Mouse (Mus musculus): ENCODE measurements around the gene Frmd4a. TPM values are rescaled to one million over a fixed set of nuclear protein-coding genes. Genes with fewer than 3 reads are reported as not detected.
"Not testable (repeated sequence)": the region's sequence is repeated elsewhere in the genome, so short reads cannot be mapped to it uniquely, and the experiment has no call there.

Gene Frmd4a
- total RNA-seq, 2 experiments from 2014 or later: 18.1 to 29.3 TPM

DNA sequence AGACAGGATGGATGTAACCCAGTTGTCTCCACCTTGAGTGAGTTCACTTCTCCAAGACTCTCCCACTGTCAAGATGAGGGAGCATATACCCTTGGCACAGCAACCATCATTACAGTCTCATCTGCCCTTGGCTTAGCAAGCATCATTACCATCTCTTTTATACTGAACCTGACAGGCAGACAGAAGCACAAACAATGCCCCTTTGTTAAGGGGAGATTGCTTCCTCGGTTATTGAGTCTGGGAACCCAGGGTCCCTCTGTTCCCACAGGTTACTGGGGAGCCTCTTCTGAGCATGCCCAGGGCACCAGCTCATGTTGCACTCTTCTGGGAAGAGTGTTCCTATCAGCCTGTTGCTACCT is 525.9 kb downstream of the Frmd4a start:
- ATAC-seq (replicated peaks; ENCODE audit: poor library complexity): no peak

DNA sequence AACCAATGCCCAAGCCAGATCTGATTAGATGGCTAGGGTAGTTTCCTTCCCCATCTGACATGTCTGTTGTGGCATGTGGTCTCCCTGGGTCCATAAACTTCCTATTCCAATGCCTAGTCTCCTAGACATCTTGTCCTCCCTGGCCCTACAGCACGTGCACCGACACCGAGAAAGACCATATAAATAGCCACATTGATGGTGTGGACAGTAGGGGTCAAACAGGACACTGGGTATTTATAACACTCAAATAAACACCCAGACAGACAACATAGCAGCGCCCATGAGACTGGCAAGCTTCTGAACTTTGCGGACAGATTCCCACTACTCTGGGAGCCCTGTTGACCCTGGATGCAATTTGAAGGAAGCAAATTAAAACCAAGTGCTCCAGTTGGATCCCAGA is 526.8 kb downstream of the Frmd4a start:
- ATAC-seq (replicated peaks; ENCODE audit: poor library complexity): peak; percentile 36

DNA sequence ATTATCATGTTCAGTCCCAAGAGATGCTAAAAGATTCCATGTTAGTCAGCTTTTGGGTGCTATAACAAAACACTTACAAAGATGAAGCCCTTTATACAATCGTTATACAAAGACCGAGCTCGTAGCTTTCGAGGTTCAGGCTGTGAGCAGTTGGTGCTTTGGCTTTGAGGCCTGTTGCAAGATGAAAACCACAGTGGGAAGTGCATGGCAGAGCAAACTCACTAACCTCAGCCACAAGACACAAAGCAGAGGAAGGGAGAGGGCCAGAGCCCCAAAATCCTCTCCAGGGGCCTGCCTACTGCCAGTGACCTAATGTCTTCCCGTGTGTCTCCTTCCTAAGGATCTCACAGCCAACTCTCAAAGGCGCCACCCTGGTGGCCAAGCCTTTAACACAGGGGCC is 527.7 kb downstream of the Frmd4a start:
- ATAC-seq (replicated peaks; ENCODE audit: poor library complexity): peak; percentile 52

DNA sequence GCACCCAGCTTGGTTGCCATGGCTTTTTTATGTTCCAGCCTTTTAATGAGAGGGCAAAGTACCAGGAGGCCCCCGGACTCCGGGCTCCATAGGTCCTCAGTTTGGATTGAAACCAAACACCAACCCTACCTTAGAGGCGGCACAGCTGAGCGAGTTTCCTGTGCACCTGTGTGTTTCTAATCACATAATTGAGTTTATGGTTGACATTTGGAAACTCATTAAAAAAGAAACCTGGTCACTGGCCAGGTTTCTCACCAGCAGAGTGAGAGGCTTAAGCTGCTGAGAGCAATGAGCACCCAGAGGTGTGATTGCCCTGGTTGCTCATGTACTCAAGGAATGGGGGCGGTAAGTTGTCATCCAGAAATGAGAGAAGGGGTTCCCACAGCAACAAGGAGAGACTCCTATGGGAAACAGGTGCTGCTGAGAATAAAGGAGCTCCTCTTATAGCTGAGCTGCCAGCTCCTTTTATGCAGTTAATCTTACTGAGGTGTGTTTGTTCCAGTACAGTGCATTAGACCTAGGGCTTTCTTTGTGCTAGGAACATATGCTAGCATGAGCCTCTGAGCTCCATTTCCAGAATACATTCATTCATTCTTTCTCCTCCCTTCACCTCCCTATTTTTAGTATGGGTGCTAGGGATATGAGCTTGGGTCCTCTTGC is 529.6 kb downstream of the Frmd4a start:
- no peak for ATAC-seq (replicated peaks; ENCODE audit: poor library complexity)

DNA sequence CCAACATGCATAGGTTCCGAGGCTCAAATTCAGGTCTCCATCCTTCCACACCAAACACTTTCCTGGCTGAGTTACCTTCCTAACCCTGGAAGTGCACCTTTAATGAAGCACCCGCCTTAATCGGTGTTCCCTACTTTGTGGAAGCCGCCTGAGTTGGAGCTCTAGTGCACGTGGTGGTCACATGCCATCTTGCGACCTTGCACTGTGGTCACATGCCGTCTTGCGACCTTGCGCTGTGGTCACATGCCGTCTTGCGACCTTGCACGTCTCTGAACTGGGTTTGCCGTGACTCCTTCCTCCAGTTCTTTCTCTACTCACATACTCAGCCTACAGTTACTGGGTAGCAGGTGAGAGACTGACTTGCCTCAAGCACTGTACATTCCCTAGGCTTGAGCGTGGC is 531.8 kb downstream of the Frmd4a start:
- no peak for ATAC-seq (replicated peaks; ENCODE audit: poor library complexity)

DNA sequence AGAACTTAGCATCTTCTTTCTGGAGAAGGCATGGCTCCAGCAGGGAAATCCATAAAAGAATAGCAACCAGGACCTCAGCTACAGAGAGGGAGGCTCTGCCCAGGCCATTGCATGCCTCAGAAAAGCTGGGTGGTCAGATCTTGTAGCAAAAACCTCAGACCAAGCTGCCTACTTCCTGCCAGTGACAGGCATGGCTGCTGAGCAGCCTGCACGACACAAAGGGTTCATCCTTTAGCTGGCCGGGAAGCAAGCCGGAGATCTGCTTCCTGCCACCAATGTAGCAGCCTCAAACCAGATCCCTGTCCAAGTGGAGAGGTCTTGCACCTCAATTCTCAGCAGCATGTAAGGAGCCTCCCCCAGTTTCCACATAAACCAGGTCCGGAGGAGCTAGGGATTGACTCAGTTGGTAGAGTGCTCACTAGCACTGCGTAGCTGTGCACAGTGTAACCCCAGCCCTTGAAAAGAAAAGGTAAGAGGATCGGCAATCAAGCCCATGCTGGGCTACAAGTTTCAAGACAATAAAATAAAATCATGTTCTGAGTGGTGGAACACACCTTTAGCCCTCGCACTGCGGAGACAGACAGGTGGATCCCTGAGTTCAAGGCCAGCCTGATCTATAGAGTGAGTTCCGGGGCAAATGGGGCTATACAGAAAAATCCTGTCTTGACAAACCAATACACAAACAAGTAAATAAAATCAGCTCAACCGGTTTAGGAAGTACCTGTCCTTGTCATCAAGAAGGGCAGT is 532.7 kb downstream of the Frmd4a start:
- no peak for ATAC-seq (replicated peaks; ENCODE audit: poor library complexity)

DNA sequence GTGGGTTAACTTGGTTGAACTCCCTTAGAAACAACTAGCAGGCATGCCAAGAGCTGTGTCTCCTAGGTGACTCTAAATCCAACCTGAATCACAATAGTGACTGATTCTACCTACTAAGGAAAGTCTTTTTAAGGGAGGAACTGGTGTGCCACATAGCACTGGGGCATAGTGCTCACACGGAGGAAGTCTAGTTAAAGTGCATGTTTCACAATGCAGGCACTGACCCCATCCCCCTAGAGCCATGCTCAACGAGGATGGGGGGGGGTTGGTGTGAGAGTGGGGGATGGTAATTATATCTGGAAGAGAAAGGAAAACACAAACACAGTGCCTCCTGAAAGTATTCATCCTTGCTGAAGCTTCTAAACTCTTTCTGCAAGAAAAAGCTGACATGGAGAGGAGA is 533.9 kb downstream of the Frmd4a start:
- peak; percentile 44 for ATAC-seq (replicated peaks; ENCODE audit: poor library complexity)

DNA sequence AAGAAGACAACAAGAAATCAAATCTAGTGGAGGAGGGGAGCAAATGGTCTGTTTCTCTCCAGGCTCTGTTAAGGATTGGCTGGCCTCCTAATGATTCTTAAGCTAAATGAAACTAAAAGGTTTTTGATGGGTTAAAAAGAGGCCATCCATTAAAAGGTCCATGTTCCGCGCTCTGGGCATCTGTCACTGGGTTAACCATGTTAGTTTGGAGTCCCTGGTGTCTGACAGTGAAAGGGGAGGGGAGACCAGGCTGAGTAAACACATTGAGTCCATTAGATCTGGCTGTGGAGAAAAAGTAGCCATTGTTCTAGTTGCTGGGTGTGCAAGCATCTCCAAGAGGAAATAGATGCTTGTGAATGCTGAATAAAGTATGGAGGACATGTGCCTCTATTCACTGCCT is 534.3 kb downstream of the Frmd4a start:
- no peak for ATAC-seq (replicated peaks; ENCODE audit: poor library complexity)

DNA sequence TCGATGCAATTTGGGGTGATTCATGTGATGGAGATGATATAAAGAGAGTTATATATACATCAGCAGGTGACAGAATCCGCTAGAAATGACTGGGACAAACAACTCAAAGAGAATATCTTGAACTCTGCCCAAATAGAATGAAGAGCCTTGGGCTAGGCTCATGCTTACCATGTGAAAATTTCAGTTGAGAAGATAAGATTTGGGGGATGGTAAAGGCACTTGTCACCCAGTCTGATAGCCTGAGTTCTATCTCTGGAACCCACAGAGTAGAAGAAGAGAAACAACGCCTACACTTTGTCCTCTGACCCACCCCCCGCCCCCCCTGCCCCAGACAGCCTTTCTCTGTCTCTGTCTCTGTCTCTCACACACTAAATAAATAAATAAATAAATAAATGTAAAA is 535.0 kb downstream of the Frmd4a start:
- ATAC-seq (replicated peaks; ENCODE audit: poor library complexity): peak; percentile 17; the same call in 1 of the 2 replicates

DNA sequence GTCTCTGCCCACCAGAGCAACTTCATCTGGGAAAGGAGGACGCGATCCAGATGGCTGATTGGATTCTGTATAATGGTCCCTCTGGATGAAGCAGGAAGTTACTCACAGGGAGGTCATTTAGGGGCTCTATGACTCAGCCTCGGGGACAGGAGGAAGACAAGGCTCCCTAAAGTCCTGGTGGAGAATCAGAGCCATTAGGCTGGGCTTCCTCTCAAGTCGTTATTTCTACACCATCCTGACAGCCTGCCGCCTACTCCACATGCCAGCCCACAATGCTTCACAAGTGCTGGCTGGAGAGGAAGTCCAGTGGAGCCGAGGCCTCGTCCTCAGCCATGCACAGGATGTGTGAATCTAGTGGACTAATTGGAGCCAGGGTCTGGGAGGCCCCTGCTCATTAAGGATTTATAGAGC is 537.7 kb downstream of the Frmd4a start:
- ATAC-seq (replicated peaks; ENCODE audit: poor library complexity): peak; percentile 26

DNA sequence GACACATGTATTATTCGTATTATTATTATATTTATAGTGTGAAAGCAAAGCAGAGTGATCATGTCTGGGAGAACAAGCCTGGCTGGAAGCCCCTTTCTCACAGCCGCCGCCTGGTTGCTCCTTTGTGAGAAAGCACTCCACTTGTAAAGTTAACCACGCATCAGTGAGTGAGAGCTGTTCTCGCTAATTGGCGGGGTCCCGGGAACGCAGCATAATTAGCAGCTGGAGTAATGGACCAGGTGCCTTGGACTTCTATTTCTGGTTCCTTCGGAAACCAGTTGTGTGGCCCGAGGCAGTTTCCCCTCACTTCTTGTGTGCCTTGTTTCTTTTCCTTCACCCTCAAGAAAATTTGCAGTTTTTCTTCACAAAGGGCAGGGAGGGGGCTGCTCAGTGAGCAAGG is 538.7 kb downstream of the Frmd4a start:
- no peak for ATAC-seq (replicated peaks; ENCODE audit: poor library complexity)

DNA sequence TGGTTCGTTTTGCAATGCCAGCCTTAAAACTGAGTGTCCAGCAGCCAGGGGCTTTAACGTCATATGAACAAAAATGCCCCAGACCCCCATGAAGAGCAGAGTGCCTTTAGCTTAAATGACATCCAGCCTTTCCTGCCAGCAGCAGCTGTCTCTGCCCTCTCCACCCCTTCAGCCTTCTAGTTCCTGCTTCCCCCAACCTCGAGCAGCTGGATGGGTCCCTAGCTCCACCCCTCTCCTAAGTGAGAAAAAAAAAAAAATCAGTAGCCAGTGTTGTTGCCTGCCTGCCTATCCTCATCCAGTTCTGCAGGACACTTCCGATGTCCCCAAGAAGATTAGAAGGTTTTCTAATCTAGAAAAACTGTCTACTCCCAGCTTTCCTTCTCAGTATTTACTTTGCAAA is 539.5 kb downstream of the Frmd4a start:
- peak; percentile 11; the same call in 1 of the 2 replicates for ATAC-seq (replicated peaks; ENCODE audit: poor library complexity)

DNA sequence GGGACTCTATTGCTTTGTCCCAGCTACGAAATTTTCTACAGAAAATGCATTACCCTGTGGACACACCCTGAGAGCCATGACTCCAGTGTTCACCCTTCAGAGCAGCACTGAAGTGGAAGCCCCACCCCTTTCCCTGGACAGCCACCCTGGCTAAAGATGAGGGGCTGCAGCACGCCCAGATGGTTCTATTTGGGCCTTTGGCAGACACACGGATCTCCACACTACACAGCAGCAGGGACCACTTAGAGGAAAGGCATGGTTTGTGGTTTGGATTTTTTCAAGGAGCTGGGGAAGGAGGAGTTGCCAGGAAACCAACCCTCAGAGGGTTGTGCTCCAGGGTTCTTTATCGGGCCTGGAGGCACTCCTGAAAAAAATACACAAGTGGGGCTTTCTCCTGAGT is 539.9 kb downstream of the Frmd4a start:
- no peak for ATAC-seq (replicated peaks; ENCODE audit: poor library complexity)

DNA sequence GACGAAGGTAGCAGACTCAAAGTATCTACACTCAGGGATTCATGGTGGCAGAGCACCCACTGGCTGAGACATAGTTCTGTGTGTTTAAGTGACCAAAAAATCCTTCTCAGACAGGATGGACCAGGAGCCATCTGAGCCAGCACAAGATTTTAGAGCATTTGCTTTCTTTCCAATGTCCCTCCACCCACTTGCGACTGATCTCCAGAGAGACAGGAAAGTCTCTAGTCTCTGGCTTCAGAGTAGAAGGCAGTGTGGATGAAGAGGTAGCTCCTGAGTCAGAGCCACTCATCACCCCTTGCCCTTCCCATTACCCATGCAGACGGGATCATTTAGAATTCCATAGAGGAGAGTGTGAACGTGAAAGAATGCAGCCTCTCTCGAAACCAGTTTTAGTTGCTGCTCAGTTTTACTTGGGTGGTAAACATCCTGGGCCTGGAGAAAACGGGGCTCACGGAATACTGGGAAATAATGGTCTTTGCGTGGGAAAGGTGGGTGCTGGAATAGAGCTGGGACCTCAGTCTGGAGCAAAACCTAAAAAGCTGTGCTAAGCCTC is 541.2 kb downstream of the Frmd4a start:
- ATAC-seq (replicated peaks; ENCODE audit: poor library complexity): no peak

DNA sequence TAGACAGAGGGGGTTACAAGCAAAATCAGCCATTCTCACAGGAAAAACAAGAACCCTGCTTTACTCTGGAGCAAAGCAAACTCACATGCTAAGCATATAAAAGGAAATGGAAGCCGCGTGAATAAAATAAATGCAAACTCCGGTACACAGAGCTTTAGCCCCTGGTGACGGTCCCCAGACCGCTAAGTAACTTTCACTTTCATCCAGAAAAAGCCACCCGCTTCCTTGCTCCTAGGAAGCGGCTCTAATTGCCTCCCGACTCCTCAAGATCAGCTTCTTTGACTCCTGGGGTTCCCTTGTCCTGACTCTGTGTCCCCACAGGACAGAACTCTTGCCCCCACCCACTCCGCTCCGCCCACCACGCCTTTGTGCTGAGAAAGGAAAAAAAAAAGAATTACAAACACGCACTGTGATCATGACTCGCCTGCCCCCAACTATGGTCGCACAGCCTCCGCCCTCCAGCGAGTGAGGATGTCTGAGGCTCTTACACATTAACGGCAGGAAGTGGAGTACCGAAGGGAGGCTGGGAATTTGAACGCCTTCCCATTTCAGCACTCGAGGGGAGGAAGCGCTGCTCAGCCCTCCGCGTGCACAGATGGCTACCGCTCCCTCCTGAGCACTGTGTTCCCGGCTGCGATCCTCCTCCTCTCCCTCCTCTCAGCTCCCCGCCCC is 541.8 kb downstream of the Frmd4a start:
- ATAC-seq (replicated peaks; ENCODE audit: poor library complexity): peak; percentile 55

DNA sequence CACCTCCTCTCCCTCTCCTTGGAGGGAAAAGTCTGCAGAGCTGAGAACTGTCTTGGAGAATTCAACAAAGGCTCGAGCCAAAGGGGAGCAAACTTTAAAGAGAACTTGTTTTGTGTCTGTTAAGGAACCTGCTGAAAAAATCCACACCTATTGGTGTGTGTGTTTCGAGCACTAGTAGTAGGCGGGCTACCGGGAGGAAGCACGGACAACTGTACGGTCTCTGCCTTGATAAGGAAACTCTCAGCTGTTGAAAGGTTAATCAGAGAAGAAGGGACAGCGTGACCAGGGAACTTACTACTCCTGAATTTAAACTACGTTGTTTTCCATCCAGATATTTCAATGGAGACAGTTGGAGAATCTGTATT is 542.3 kb downstream of the Frmd4a start:
- peak; percentile 23 for ATAC-seq (replicated peaks; ENCODE audit: poor library complexity)

DNA sequence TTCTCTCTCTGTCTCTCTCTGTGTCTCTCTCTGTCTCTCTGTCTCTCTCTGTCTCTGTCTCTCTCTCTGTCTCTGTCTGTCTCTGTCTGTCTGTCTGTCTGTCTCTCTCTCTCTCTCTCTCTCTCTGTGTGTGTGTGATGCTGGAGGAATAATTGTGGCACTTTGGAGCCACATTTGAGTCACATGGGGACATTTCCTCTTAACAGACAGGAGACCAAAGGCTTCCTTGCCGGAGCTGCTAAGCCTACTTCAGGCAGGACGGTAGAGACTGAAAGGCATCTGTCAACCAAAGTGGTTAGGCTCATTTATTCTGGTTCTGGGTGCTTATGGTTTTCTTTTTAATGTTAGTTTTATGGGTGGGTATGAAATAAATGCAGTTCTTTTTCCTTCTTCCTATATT is 543.0 kb downstream of the Frmd4a start:
- ATAC-seq (replicated peaks; ENCODE audit: poor library complexity): not testable (repeated sequence)

DNA sequence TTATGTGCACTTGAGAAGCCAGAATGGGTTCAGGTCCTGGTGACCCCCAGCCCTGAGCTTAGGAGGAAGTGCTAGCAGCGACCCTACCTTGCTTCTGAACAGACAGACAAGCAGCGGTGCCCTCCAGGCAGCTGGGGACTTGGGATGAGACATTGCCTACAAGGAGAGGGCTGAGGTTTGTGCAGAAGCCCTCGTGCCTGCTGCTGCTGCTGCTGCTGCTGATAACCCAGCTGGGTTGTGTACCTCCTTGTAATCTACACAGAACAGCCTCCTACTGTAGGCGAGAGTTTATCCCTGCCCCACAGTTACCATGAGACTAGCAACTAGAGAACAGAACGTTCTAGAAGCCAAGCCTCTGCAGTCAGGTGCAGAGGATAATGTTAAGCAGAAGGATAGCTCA is 543.7 kb downstream of the Frmd4a start:
- ATAC-seq (replicated peaks; ENCODE audit: poor library complexity): peak; percentile 64

DNA sequence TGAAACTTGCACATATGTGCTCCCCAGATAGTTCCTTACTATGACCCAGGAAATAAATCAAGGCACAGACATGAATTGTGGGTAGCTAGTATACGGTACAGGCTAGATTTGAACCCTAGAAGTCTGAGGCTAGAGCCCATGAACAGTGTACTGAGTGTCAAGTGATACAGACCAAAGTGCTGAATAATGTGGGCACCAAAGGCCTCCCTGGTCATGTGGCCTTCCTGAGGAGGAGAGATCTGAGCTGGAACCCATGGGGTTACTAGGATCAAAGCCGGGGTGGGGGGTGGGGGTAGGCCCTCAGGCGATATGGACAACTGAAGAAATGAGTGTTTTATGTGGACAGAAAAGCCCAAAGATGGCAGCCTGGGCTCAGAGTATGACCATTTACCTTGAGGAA is 544.9 kb downstream of the Frmd4a start:
- ATAC-seq (replicated peaks; ENCODE audit: poor library complexity): no peak

DNA sequence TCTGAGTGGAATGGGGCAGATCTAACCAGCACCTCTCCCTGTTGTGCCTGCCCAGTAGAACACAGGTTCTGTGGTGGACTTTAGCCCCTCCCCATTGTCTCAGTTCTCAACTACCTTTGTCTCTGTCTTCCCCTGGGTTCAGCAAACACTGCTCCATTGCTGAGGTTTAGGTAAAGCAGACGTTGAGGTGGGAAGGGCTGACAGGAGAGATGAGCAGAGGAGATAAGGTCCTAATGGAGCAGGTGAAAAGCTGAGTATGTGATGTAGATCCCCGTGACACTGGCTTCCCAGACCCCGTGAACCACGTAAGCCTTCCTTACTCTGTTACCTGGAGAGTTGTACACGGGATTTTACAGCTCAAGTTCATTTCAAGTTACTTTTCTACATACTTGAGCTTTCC is 545.3 kb downstream of the Frmd4a start:
- no peak for ATAC-seq (replicated peaks; ENCODE audit: poor library complexity)

DNA sequence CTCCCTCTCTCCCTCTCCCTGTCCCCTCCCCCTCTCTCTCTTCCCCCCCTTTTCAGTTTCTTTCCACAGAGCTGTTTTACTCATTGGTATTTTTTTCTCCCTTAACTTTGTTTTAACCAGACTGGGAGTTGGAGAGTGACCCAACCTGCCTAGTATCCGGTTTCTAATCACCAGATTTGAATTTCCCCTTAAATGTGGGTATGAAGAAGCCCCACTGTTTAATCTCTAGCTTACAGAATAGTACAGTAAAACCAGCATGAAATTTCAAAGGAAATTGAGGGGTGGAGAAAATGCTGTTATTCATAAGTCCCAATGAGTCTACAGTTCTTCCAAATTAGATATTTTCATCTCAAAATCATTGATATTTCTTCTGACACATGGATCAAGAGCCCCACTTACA is 545.8 kb downstream of the Frmd4a start:
- no peak for ATAC-seq (replicated peaks; ENCODE audit: poor library complexity)

All from megakaryocyte progenitor cell, adult 5-6 weeks (primary cell).